Mouse (Mus musculus) myocyte (in vitro differentiated cells): Measurements from ENCODE around the gene Scaf11.

Source experiments
- CEBPB ChIP-seq: IDR thresholded peaks from 2 replicates; pipeline ENCODE4 v1.6.1; 2011; ENCODE audit warnings: mild to moderate bottlenecking, moderate library complexity; ENCODE audit not compliant: poor library complexity, insufficient read depth, severe bottlenecking
- E2F4 ChIP-seq: IDR thresholded peaks from one replicate; pipeline ENCODE4 v1.6.1; 2011; ENCODE audit warnings: mild to moderate bottlenecking, control low read depth, moderate library complexity; ENCODE audit not compliant: insufficient read depth
- MAX ChIP-seq: IDR thresholded peaks from one replicate; pipeline ENCODE4 v1.6.1; 2011; ENCODE audit warnings: low read depth, mild to moderate bottlenecking, control low read depth
- MYOD1 ChIP-seq, 3 experiments: IDR thresholded peaks; one replicate each; pipeline ENCODE4 v1.6.1; 2011; ENCODE audit warnings: control low read depth in 2 of 3, low read depth in 2 of 3, mild to moderate bottlenecking in 2 of 3, moderate library complexity in 1 of 3; ENCODE audit not compliant: insufficient read length in 2 of 3, control insufficient read depth in 1 of 3
- MYOG ChIP-seq, 3 experiments: IDR thresholded peaks; one replicate each; pipeline ENCODE4 v1.6.1; 2011; ENCODE audit warnings: control low read depth in 2 of 3, low read depth in 2 of 3, mild to moderate bottlenecking in 2 of 3; ENCODE audit not compliant: insufficient read length in 2 of 3, control insufficient read depth in 1 of 3, insufficient read depth in 1 of 3
- POLR2A ChIP-seq: IDR thresholded peaks from one replicate; pipeline ENCODE4 v1.6.1; 2011; ENCODE audit warnings: low read depth, mild to moderate bottlenecking, control low read depth, moderate library complexity; ENCODE audit not compliant: insufficient read length
- POLR2AphosphoS2 ChIP-seq: IDR thresholded peaks from one replicate; pipeline ENCODE4 v1.6.1; 2011; ENCODE audit warnings: low read depth, control low read depth; ENCODE audit not compliant: insufficient read length
- REST ChIP-seq: IDR thresholded peaks from one replicate; pipeline ENCODE4 v1.6.1; 2011; ENCODE audit warnings: mild to moderate bottlenecking, control low read depth, moderate library complexity; ENCODE audit not compliant: insufficient read depth, insufficient read length
- SRF ChIP-seq: IDR thresholded peaks from one replicate; pipeline ENCODE4 v1.6.1; 2011; ENCODE audit warnings: low read depth; ENCODE audit not compliant: control insufficient read depth, insufficient read length
- TCF12 ChIP-seq: IDR thresholded peaks from one replicate; pipeline ENCODE4 v1.6.1; 2011; ENCODE audit warnings: mild to moderate bottlenecking, control low read depth; ENCODE audit not compliant: poor library complexity, insufficient read depth, severe bottlenecking
- TCF3 ChIP-seq: IDR thresholded peaks from one replicate; pipeline ENCODE4 v1.6.1; 2011; ENCODE audit warnings: low read depth, control low read depth; ENCODE audit not compliant: insufficient read length
- USF1 ChIP-seq: IDR thresholded peaks from one replicate; pipeline ENCODE4 v1.6.1; 2011; ENCODE audit warnings: low read depth, mild to moderate bottlenecking, control low read depth, moderate library complexity

GRCm38 (mm10) chr15:96476359-96476758 is 15.7 kb upstream of the Scaf11 start:
- no peak for TF ChIP-seq MAX
- no peak for TF ChIP-seq POLR2A
- TF ChIP-seq E2F4: no peak
- TF ChIP-seq TCF12: no peak
- TF ChIP-seq MYOD1 (IDR thresholded peaks at IDR 0.05; ENCODE audit: control insufficient read depth in 1 of 3, insufficient read length in 2 of 3, low read depth in 2 of 3): no peak
- no peak for TF ChIP-seq POLR2AphosphoS2
- TF ChIP-seq CEBPB: no peak
- TF ChIP-seq USF1: no peak
- no peak for TF ChIP-seq SRF
- TF ChIP-seq MYOG (IDR thresholded peaks at IDR 0.05; ENCODE audit: control insufficient read depth in 1 of 3, insufficient read depth in 1 of 3, insufficient read length in 2 of 3, low read depth in 2 of 3): no peak
- no peak for TF ChIP-seq TCF3
- no peak for TF ChIP-seq REST
